Comparison of ENCODE assay signal across 12 mouse cellular contexts in the genomic region with DNA sequence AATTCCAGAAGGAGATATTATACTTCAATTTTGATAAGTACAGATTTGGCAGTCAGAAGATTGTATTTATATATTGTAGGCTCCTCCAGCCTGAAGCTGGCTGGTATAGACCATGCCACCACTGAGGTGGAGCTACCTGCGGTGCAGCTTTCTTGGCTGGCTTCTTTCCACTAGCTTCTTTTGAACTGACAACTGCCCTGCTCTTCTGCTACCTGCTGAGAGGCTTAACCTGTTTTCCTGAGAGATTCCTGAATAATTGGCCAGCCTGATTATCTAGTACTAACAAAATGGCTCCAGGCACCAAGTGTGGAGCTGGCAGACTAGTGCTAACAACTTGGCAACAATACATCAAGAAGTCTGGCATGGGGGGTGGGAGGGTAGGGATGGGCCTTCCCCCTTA.
"Had no signal": no experiment of that assay in that cellular context is flagged by ENCODE, and none has a peak within 500 bp of the region (broad histone marks: within the 10 kb centered on the region; RNA-seq: fewer than 3 reads in every experiment).

No protein-coding gene starts in this region.

- DNase-seq: gastrocnemius, postnatal 25 days; heart, adult 18-20 months; heart, postnatal 10 days; heart, postnatal 4 days; kidney, adult 18-20 months; kidney, adult 9 months; kidney, postnatal 14 days; kidney, postnatal 36 days; layer of hippocampus, adult 9-11 months; layer of hippocampus, postnatal 36 days; left cerebral cortex, postnatal 4 days; lung, adult 2 months had no signal
